8 mouse cellular contexts compared by ENCODE assay signal in the genomic region with DNA sequence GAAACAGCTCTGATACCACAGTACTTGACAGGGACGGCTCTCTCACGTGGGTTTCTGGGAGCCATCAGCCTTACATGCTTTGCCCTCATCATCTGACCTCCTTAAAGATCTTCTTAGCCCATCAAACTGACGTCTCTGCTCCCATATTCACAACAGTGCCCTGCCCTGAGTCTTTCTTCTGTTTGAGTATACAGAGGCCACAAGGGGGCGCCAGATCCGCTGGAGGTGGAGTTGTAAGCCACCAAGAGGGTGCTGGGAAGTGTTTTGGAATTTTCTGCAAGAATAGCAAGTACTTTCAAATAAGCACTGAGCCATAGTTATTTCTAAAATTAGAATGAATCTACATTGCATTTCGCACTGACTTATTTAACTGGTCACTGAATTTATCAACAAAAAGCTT. TPM values are rescaled to one million over a fixed set of nuclear protein-coding genes. Genes with fewer than 3 reads are reported as not detected.
DNase-seq lines count a peak whose midpoint lies in the region; TF ChIP-seq lines count a peak whose summit lies in the region.

No protein-coding gene starts in this region.

- no peak overlapping the region for H3K27ac ChIP-seq in left cerebral cortex, adult 2 months

- no peak overlapping the region for H3K4me3 ChIP-seq in left cerebral cortex, adult 2 months

- DNase-seq in adrenal gland, adult 18-20 months (ENCODE audit: low spot score in 2 of 2), result peak; percentile 15 to 40
- DNase-seq in adrenal gland, postnatal 4 days (ENCODE audit: low spot score in 2 of 2), result no peak
- no peak for DNase-seq in left cerebral cortex, adult 2 months (ENCODE audit: extremely low spot score in 1 of 2, low spot score in 2 of 2)
- DNase-seq in left cerebral cortex, postnatal 25 days (ENCODE audit: low spot score in 2 of 2), result no peak
- DNase-seq in brain, adult 2 months (ENCODE audit: low read depth, low spot score), result peak; percentile 58
- peak; percentile 9 to 66 for DNase-seq in kidney, postnatal 36 days
- peak; percentile 6 for DNase-seq in retina, postnatal 7 days (ENCODE audit: low read depth, low spot score)
- DNase-seq in left cerebral cortex, adult 8-10 months (ENCODE audit: low spot score in 2 of 2), result no peak

- intact Hi-C loops in left cerebral cortex, adult 2 months (cut with DNase I), result no loop called here
- intact Hi-C loops in left cerebral cortex, postnatal 25 days (cut with DNase I), result no loop called here

- peak; percentile 55 for TF ChIP-seq CTCF in left cerebral cortex, adult 2 months (IDR thresholded peaks at IDR 0.05)

RNA-seq across cellular contexts. Expression of a gene that starts 9.4 kb away (rescaled TPM):
- 10 to 100 TPM; 17.9 to 20.5 TPM for total RNA-seq in adrenal gland, adult 18-20 months (2021)
- 10 to 100 TPM; 16.9 to 17.0 TPM for total RNA-seq in adrenal gland, postnatal 4 days (2021)
- total RNA-seq in left cerebral cortex, adult 2 months (2021), result 10 to 100 TPM; 16.9 to 17.2 TPM
- 10 to 100 TPM; 14.8 to 15.7 TPM for total RNA-seq in left cerebral cortex, postnatal 25 days (2021)
- 10 to 100 TPM; 17.9 to 23.9 (median 19.2) TPM for total RNA-seq in left cerebral cortex, adult 8-10 months (2022)

RNA-seq across cellular contexts. Expression of a gene that starts 37.4 kb away (rescaled TPM):
- total RNA-seq in adrenal gland, adult 18-20 months (2021), result under 1 TPM; 0.20 to 0.32 TPM
- total RNA-seq in adrenal gland, postnatal 4 days (2021), result under 1 TPM; 0.67 to 0.85 TPM
- total RNA-seq in left cerebral cortex, adult 2 months (2021), result 1 to 10 TPM; 2.6 to 3.3 TPM
- 1 to 10 TPM; 1.7 to 2.4 TPM for total RNA-seq in left cerebral cortex, postnatal 25 days (2021)
- total RNA-seq in left cerebral cortex, adult 8-10 months (2022), result 1 to 10 TPM; 1.3 to 3.6 (median 2.6) TPM

RNA-seq across cellular contexts. Expression of a gene that starts 37.5 kb away (rescaled TPM):
- total RNA-seq in adrenal gland, adult 18-20 months (2021), result 1 to 10 TPM; 2.4 to 3.9 TPM
- total RNA-seq in adrenal gland, postnatal 4 days (2021), result 1 to 10 TPM; 6.5 TPM
- 10 to 100 TPM; 76.4 to 77.1 TPM for total RNA-seq in left cerebral cortex, adult 2 months (2021)
- 10 to 100 TPM; 71.3 to 84.9 TPM for total RNA-seq in left cerebral cortex, postnatal 25 days (2021)
- 10 to 100 TPM; 59.6 to 62.9 (median 61.6) TPM for total RNA-seq in left cerebral cortex, adult 8-10 months (2022)

Comparison
In these comparisons a context has a peak if more than half of its experiments do, and no peak if none do; other contexts are left out.
1. DNase-seq: peak in adrenal gland, adult 18-20 months (2 of 2), brain, adult 2 months (single experiment), kidney, postnatal 36 days (2 of 2) and retina, postnatal 7 days (single experiment); none in adrenal gland, postnatal 4 days (0 of 2), left cerebral cortex, adult 2 months (0 of 2), left cerebral cortex, postnatal 25 days (0 of 2) and left cerebral cortex, adult 8-10 months (0 of 2).
2. RNA of a gene that starts 37.5 kb away (total RNA-seq): 71.3 to 84.9 TPM in left cerebral cortex, postnatal 25 days, 76.4 to 77.1 TPM in left cerebral cortex, adult 2 months and 59.6 to 62.9 TPM in left cerebral cortex, adult 8-10 months; 6.5 TPM in adrenal gland, postnatal 4 days and 2.4 to 3.9 TPM in adrenal gland, adult 18-20 months; every median in the first group is over 4 times any median in the second.